Mouse (Mus musculus) gastrocnemius, postnatal 14 days (tissue): ENCODE data around the gene Rassf3. TPM values are rescaled to one million over a fixed set of nuclear protein-coding genes. Genes with fewer than 3 reads are reported as not detected.

ENCODE experiments used
- DNase-seq: peaks from one replicate; pipeline ENCODE4 v3.0.0; 2021; ENCODE audit warnings: mixed read lengths
- intact Hi-C: fragments of 180-260 bp; cut with DNase I; formaldehyde crosslinking; loops from one replicate; pipeline ENCODE4 v1.15.1; 2025; ENCODE audit warnings: low total_unique reads
- total RNA-seq, 2 experiments: library from RNA; stranded (reverse); gene quantifications; 2 replicates each; pipeline ENCODE4 v1.2.3; 2021

Rassf3 gene
- total RNA-seq, 2 experiments from 2014 or later, result 40.2 to 42.2 TPM

DNA sequence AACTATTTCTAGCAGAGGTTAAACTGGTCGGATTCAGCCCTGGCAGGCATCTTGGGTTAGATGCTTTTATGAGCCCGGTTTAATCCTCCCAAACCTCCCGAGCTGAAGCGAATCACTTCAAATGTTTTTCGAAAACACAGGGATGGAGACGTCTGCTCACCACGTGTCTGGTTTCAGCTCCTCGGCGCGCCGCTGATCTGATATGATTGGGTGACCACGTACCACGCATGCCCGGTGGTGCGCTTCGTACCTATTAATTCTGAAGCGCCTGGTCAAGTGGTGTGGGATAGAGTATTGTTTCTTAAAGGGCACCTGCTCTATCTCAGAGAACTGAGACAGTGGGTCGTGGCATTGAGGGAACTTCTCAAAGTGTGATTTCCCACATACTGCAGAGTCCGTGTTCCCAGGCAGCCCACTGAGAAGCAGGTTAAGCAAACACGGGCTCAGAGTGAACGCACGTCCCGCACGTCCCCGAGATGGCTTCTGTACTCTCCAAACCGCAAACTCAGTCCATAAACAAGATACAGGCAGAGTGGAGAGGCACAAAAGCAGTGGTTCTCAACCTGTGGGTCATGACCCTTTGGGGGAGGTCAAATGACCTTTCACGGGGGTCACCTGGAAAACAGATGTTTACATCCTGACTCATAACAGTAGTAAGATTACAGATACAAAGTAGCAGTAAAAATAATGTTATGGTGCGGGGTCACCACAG is 40.4 kb downstream of the Rassf3 start:
- intact Hi-C loops, result no loop called here
- no peak for DNase-seq

DNA sequence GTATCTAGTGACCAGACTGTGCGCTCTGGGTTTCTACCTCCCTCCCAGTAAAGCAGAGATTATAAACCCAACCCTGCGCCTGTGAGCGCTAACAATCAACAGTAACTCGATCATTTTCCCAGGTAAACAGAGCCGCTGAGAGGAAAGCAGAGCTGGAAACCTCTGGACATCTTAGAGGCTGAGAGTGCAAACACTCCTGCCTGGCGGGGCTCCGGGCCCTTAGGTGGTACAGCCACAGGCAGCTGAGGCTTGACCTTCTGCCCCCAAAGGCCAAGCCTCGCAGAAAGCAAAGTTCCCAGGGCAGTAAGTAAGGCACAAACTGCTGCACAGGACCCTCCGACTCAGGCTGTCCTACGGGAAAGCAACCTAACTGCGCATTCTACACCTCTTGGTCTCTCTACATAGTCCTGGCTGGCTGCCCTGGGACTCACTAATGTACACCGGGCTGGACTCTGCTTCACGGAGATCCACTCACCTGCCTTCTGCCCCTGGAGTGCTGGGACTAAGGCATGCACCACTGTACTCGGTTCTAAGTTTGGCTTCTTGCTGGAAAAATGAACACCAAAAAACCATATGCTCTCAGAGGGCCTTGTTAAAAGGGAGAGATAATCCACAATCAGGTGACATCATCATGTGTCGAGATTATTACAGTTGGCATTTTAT is 41.6 kb downstream of the Rassf3 start:
- intact Hi-C loops, result no loop called here
- DNase-seq, result no peak

DNA sequence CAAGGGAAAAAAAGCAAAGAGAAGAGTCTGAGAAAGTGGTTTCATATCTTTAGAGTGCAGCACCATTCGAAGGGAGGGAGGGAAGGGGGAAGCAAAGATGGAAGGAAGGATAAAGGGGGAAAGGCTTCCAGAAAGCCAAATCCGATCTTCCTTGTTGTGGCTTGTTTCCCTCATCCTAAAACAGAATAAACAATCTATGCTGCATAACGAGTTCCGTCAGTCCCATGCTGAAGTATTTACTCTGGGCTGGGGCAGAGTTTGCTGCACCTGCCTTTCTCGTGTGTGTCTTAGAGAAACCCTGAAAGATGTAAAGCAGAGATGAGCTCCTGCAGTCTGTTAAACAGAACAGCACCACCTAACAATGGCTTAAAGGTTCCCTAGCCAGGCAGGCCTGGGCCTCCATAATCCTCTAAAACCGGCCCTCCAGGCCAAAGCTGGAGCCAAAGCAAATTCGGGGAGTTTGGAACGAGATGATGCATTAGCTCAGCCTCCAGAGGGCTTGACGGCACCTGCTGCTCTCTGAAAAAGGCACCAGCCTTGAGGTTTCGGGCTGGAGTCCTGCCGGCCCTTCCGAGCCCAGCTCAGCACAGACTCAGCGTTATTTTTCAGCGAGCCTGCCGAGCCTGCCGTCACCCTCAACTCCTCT is 43.4 kb downstream of the Rassf3 start:
- peak; percentile 35 for DNase-seq
- intact Hi-C loops, result no loop called here

DNA sequence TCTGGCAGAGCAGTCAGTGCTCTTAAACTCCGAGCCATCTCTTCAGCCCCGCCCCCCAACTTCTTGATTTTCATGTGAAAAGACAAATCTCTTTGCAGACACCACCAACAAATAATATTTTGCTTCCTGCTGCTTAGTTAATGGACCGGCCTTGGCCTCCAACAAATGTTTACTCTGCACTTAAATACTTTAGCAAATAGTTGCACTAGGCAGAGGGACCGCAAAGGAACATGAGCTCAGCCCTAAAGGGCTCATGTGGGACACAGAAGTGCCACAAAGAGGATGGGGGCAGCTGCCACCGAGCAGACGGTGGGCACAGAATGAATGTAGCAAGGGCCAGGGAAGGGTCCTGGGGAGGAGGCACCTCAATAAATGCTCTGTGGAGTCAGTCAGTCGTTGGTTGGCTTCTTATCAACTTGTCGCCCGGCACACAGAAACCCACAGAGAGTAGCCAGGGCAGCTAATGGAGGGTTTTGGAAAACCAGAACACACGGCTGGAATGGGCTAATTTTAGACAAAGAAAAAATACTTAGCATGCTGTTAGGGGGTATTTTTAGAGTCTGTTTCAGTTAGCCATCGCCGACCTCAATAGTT is 44.0 kb downstream of the Rassf3 start:
- intact Hi-C loops, result no loop called here
- no peak for DNase-seq

DNA sequence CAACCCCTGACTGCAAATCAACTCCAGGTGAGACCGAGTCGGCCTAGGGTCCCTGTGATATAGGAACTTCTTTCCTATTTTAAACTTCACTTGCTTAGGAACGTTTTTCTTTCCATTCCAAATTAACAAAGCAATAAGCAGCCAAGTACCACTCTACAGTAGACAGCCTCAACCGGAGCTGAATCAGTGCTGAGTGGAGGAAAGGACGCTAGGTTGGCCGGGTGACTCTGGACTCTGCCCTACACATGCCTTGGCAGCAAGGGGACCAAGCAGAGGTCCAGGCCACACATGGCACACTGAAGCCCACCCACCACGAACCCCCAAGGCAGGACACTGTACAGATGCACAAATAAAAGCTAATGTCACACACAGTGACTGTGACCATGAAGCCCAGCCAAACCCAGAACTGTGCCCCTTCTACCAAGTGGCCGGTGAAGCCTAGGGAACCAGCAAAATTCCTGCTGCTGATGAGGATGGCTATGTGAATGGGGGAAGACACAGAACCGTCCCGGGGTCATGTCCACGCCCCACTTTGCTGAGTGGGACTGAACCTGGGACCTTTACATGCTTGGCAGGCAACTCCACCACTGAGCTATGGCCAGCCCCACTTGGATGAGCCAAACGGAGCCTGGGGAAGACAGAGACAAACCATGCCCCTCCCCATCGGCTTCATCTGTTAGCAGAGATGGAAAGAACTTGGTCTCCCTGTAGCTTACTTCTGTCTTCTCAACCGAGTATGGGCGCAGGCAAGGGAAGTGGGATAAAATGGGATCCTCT is 45.2 kb downstream of the Rassf3 start:
- intact Hi-C loops, result no loop called here
- DNase-seq, result no peak

DNA sequence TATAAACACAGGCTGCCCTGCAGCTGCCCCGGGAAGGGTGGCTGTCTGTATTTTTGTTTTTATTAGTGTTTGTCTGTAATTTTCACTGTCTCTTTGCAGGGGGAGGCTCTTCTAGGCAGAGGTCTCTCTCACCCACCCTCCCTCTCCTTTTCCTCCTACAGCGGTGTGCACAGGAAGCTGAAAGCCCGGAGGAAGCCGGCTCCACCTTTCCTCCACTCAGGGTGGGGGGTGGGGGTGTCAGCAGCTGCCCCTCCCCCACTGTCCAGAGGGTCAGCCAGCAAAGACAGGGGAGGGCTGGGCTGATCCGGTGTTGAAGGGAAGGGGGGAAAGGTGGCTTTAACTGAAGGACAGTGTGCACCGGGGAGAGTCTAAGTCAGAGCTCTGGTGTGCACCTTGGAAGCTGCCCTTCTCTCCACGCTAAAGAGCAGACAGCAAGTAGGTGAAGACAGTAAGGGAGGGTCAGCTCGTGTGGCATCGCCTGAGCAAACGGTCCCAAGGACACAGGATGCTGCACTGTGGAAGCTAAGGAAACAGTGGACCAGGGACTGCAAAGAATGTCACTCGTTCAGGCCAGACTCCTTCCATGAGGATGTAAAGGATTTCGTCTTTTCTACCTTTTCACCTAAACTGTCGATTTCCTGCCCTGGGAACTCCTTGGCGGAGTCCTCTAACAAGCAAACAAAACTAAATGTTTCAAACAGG is 46.0 kb downstream of the Rassf3 start:
- no peak for DNase-seq
- intact Hi-C loops, result no loop called here

DNA sequence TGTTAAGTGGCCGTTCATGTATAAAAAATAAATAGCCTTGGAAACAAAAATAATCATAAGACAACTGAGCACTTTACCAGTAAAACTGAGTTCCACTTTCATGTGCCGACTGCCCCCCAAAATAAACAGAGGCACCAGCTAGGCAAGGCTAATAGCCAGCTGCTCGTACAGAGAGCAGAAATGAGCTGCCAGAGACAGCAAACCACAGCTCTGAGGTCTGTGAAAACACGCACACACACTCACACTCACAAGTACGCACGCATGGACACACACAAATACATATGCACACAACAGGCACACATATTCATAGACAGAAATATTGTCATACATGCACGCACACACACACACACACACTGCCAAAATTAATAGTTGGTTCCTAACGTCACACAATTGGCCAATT is 46.6 kb downstream of the Rassf3 start:
- no peak for DNase-seq
- intact Hi-C loops, result no loop called here

DNA sequence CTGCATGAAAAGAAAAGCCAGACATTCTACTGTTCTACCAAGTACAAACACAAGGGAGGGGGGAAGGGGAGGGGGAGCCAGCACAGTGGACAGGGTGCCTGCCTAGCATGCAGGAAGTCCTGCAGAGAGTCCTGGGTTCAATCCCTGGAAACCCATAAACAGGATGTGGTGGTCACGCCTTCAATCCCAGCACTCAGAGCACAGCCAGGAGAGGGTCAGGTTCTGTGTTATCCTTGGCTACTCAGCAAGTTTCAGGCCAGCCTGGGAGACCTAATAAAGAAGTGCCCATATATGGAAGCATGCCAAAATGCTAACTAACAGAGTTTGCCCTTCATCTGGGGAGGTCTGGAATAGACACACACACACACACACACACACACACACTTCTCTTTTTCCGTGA is 47.1 kb downstream of the Rassf3 start:
- DNase-seq, result no peak
- intact Hi-C loops, result no loop called here

DNA sequence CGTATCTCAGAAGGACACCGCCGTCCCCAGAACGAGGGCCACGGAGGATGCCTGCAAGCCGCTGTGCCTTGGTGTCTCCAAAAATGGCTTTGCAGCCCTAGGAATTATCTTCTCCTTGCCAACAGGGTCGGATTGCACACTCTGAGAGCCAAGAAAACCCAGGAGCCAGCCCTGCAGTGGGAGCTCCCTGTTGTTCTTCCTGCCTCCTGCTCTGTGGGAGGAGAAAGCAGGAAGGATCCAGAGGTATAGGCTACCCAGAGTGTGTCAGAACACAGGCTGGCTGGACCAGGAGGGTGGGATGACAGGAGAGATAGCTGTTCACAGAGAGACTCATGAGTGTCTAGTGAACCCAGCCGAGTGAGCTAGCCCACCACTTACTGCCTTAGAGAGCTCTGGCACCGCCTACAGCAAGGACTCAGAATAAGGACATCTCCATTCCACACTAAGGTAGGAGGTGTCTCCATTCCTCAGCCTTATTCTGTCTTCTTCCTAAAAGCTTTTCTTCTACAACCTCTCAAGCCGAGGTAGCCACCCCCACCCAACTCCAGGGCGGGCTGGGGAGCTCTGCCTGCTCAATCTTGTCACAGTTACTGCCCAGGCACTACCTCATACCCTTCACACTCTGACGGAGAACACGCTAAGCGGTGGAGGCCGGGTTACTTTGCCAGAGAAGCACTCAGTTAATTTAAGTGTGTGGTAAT is 48.0 kb downstream of the Rassf3 start:
- intact Hi-C loops, result no loop called here
- DNase-seq, result no peak

DNA sequence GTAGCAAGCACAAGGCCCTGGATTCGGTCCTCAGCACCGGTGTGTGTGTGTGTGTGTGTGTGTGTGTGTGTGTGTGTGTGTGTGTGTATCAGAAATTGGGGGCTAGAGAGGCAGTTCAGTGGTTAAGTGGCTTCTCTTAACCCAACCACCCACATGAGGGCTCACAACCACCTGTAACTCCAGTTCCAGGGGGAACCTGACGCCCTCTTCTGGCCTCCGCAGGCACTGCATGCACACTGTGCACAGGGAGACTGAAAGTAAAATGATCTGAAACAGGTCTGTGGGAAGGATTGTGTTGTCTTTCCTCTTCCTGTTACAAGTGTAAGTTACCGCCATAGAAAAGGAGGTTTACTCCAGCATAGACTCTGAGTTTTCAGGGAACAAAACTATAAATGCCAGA is 49.0 kb downstream of the Rassf3 start:
- intact Hi-C loops, result no loop called here
- no peak for DNase-seq

DNA sequence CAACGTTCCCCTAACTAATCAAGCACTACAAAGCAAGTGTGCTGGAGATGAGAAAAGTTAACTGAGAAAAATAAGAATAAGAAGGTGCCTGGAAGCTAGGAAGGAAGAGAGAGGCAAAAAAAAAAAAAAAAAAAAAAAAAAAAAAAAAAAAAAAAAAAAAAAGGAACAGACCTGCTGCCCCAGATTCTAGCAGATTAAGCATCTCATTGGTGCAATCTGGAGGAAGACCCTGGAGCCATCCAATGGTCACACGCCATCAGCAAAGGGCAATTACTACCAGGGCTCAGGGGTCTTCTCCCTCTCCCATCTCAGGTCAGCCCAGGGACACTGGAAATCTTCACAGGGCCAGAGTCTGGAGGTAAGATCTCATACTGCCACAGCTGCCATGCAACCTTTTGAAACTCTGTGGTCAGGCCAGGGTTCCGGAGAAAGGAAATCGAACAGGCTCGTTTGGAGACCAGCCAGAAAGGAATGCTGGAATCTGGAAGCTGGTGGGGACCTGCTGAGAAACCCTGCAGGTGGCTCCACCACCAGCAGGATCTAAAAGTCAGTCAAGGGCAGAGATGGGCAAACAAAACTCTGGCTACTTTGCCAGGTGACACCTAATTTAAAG is 49.6 kb downstream of the Rassf3 start:
- intact Hi-C loops, result no loop called here
- no peak for DNase-seq

DNA sequence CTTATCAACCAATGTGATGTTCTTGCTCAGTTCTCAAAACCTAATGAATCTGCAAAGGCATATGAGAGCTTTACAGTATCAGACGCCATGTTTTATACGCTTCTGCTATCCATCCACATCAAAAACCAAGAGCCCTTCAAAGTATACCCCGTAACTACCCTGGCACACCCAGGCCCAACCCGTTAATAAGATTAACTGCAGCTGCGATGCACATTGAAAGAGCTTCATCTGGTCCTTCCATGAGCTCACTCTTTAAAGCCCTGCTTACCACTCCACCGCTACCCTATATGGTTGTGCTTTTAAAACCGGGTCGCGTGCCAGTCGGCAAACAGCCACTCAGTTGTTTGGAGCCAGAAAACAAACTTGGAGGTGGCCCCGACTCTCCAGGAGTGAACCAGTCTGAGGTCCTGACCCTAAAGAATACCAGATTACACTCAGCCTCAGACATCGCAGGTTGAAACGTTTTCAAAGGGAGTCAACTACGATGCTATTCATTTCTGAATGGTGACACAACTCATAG is 50.6 kb downstream of the Rassf3 start:
- intact Hi-C loops, result no loop called here
- DNase-seq, result no peak

DNA sequence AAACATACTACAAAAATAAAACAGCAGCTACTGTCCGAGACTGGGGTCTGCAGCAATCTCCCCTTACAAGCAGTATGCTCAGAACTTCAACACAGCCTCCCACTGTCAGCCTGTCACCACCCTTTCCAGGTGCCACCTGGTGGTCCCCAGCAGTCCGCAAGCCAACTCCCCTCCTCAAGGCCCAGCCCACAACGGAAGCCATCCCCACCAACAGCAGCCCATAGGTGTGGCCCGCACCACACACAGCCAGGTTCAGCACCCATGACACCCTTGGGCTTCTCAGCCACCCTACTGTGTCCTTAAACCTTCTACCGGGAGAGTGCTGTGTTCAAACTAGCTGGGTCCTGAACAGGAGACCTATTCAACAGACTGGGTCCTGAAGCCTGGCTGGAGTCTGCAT is 51.1 kb downstream of the Rassf3 start:
- intact Hi-C loops, result no loop called here
- no peak for DNase-seq

DNA sequence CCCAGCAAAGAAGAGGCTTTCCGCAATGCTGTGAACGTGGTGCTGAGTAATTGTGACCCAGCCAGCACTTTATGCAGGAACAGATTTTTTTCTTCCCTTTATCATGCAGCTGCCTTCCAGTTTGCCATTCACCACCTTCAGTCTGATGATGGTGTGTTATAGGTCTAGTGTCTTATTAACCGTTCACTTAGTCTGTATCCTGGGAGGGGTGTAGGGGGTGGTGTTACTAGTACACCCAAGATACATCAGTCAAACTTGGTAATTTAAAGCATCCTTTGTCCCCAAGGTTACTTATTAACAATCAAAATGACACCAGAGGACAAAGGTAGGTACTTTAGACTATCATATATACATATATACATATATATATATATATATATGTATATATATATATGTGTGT is 51.7 kb downstream of the Rassf3 start:
- intact Hi-C loops, result no loop called here
- no peak for DNase-seq

DNA sequence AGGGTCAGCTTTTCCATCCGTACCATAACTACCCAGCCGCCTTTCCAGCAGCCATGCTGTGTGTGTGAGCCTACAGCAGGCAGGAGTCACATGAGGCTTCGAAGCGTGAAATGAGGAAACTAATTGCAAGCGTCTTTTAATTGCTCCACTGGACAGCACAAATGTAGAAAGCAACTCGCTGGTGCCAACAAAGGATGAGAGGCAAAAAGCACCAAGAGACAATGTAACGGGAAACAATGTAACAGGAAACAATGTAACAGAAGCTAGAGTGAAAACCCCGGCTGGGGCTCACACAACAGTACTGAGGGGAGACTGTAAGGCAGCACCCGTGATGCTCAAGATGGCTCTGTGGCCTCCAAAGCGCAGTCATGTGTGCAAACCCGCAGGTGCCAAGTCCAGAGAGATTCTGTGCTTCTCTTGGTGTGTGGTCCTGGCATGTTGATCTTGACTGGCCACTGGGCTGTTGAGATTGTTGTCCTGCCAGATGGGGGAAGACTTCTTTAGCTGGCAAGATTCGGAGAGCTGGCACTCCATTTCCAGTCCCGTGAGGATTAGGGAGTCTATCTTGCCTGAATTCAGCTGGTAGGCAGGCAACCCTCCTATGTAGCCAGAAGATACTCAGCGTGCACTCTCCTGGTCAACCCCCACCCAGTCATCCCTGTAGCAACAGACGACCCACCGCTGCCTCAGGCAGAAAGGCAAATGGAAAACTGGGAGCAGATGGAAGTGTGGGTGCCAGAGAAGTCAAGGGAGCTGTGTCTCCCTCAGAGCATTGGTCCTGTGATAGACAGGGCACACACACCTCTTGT is 52.4 kb downstream of the Rassf3 start:
- intact Hi-C loops, result no loop called here
- no peak for DNase-seq

DNA sequence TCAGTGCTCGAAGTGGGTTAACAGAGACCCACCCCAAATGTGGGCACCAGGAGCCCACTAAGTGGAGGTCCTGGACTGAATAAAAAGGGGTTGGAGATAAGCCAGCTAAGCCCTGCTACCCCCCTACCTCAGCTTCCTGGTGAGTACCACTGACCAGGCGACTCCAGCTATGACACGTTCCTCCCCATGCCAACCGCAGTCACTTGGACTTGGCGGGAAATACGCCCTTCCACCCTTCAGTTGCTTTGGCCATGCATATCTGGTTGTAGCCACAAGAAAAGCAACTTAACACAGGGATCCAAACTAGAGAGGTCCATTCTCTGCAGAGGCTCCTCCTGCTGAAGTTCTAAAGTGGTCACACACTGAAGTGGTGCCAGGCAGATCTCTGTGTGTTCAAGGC is 53.9 kb downstream of the Rassf3 start:
- DNase-seq, result no peak
- intact Hi-C loops, result no loop called here

DNA sequence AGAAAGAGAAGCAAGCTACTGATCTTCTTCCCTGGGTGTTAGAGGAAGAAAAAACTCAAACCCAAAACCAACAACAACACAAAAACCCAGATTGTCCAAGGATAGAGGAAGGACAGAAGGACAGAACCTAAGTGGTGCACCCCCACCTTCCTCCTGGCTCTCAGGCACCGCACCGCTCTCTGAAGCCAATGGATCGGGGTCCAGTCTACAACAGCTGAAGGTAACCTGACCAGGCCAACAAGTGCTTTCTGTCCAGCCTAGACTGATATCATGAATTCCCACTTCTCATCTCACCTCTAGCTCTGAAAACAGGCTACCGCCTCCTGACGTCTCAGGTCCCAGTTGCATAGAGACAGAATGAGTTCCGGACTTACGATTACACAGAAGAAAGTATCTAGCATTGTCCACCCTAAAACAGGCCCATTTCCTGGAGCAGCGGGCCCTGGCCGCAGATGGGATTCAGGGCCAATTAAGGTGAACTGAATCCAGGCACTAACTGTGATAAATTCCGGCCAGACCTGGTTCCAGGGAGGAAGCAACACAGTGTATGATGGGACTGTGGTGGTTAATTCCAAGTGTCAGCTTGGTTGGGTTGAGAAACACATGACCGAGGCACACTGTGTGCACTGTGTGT is 54.4 kb downstream of the Rassf3 start:
- intact Hi-C loops, result no loop called here
- DNase-seq, result no peak
